Mouse (Mus musculus): ENCODE results near the gene Smim14.

DNA sequence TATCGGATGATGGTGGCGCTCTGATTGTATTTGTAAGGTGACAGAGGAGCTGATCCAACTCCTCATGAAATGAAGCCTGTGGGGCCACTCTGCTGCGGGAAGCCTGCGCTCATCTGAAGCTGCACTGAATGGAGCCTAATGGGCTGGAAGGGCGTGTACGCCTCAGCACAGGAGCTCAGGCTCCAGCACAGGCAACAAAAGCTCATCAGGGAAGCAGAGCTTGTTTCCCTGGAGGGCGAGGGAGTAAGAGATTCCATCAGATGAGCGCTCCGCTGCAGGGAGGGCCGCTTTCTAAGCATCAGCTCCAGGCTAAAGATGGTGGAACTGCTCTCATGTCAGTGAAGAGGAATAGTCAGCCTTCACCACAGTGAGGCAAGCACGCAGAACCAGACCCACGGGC, 129.0 kb downstream of the Smim14 start:
- TF ChIP-seq EP300 (IDR thresholded peaks at IDR 0.05; ENCODE audit: low read depth) (no peak), CTCF (IDR thresholded peaks at IDR 0.05; ENCODE audit: low read depth) (no peak)
